Mouse (Mus musculus): ENCODE data around the gene Chil1. TPM values are rescaled to one million over a fixed set of nuclear protein-coding genes. Genes with fewer than 3 reads are reported as not detected.
A peak's percentile ranks its signal among the peaks of the same experiment; 100 is the strongest.

Chil1 gene
- total and polyA plus RNA-seq, 3 experiments = 1.7 to 6.7 (median 6.1) TPM

DNA sequence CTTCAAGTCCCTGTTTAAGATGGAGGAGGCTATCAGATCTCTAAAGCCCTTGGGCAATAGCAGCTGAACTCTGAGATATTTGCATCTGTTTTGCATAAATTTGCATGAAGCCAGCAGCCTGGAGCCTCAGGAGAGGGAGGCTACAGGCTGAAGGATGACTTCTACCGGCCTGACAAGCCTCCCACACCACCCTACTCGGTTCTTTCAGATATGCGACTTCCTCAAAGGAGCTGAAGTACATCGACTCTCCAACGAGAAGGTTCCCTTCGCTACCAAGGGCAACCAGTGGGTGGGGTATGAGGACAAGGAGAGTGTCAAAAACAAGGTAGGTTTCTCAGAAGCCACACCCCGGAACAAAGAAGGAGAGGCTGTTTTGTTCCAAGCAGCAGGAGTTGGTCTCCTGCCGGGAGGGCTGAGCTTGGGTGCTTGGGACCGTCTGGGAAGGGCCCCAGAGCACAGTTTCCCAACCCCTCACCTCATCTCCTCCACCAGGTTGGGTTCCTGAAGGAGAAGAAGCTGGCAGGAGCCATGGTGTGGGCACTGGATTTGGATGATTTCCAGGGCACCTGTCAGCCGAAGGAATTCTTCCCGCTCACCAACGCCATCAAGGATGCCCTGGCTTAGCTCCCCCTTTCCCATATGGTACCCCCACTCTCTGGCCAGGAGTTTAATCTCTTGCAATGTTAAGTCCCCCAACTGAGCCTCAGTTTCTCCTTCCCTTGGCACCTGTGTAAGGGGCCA lies 7.2 kb downstream of the Chil1 start:
- H3K27ac ChIP-seq (ENCODE audit: insufficient read depth, low read depth) = 0 out of 2 replicates have a peak overlapping the region, but pooled peaks have one; percentile 1
- H3K4me3 ChIP-seq (replicated peaks in 1 of 3; ENCODE audit: low read depth in 2 of 3, low read length in 2 of 3, poor library complexity in 1 of 3) = peak overlapping the region in 1 of 3 experiments; percentile 41
- no peak overlapping the region for H3K9ac ChIP-seq (ENCODE audit: insufficient read depth, low read depth)
- H3K36me3 ChIP-seq (replicated peaks in 1 of 2; ENCODE audit: control insufficient read depth in 1 of 2, insufficient read depth in 1 of 2, low read length in 1 of 2) = peaks cover 0 to 2% of the 10 kb centered on the region in 2 experiments
- no peaks in the 10 kb centered on the region for H3K9me3 ChIP-seq (replicated peaks; ENCODE audit: low read length)
- H3K27me3 ChIP-seq (replicated peaks) = no peaks in the 10 kb centered on the region
- peak; percentile 8; the same call in 1 of the 2 replicates for TF ChIP-seq IRF4 (IDR thresholded peaks at IDR 0.05; ENCODE audit: low read depth, low read length)
- peak; percentile 23; the same call in 1 of the 2 replicates for TF ChIP-seq MAX (IDR thresholded peaks at IDR 0.05; ENCODE audit: low read length)
- peak; percentile 36; the same call in 1 of the 2 replicates for TF ChIP-seq BHLHE40 (IDR thresholded peaks at IDR 0.05; ENCODE audit: low read depth, low read length)
- no peak for TF ChIP-seq UBTF (IDR thresholded peaks at IDR 0.05; ENCODE audit: low read depth, low read length)
- TF ChIP-seq POLR2AphosphoS2 (IDR thresholded peaks at IDR 0.05; ENCODE audit: low read depth, low read length) = no peak
- TF ChIP-seq CHD1 (IDR thresholded peaks at IDR 0.05; ENCODE audit: low read depth, low read length) = no peak
- TF ChIP-seq POLR2A (IDR thresholded peaks at IDR 0.05; ENCODE audit: low read depth, low read length) = peak; percentile 48
- peak; percentile 52; the same call in 1 of the 2 replicates for TF ChIP-seq TBP (conservative IDR thresholded peaks at IDR 0.05; ENCODE audit: low read depth, low read length)
- peak; percentile 86 for TF ChIP-seq RAD21 (IDR thresholded peaks at IDR 0.05; ENCODE audit: low read depth, low read length)
- peak; percentile 12 to 82; a peak in 2 of 4 replicates for TF ChIP-seq CTCF (conservative IDR thresholded peaks at IDR 0.05 in 1 of 2, IDR thresholded peaks at IDR 0.05 in 1 of 2; ENCODE audit: low read depth in 2 of 2, low read length in 2 of 2)
- peak; percentile 40; the same call in 1 of the 2 replicates for TF ChIP-seq MXI1 (IDR thresholded peaks at IDR 0.05; ENCODE audit: low read depth, low read length)
- no peak for TF ChIP-seq ZC3H11A (IDR thresholded peaks at IDR 0.05; ENCODE audit: low read depth, low read length)
- TF ChIP-seq GABPA (IDR thresholded peaks at IDR 0.05; ENCODE audit: insufficient replicate concordance, low read depth, low read length) = no peak
- no peak for TF ChIP-seq JUN (IDR thresholded peaks at IDR 0.05; ENCODE audit: insufficient read depth, low read depth, low read length)
- TF ChIP-seq HCFC1 (IDR thresholded peaks at IDR 0.05; ENCODE audit: low read depth, low read length) = peak; percentile 19; the same call in 1 of the 2 replicates
- peak; percentile 20; the same call in 1 of the 2 replicates for TF ChIP-seq SIN3A (IDR thresholded peaks at IDR 0.05; ENCODE audit: low read length)
- TF ChIP-seq SMC3 (IDR thresholded peaks at IDR 0.05; ENCODE audit: low read depth, low read length) = peak; percentile 81
- peak; percentile 70 for TF ChIP-seq ELF1 (IDR thresholded peaks at IDR 0.05; ENCODE audit: low read depth, low read length)
- DNase-seq (ENCODE audit: extremely low read depth) = peak; percentile 99
- dilution Hi-C loops (cut with MboI; ENCODE audit: extremely low pct_ligation_motif_present, extremely low pct_unique_long_range_greater_than_20kb, low sequenced_read_pairs) = no loop called here
- in situ Hi-C loops (cut with MboI; ENCODE audit: low pct_ligation_motif_present, low pct_unique_long_range_greater_than_20kb, low sequenced_read_pairs) = no loop called here
- H3K79me2 ChIP-seq (replicated peaks; ENCODE audit: control insufficient read depth, extremely low read depth, insufficient read depth, poor library complexity, severe bottlenecking) = no peaks in the 10 kb centered on the region
- peaks cover 29 to 79% of the 10 kb centered on the region in 2 experiments for H3K4me1 ChIP-seq (ENCODE audit: control insufficient read depth in 1 of 2, insufficient read depth in 2 of 2)
- peak overlapping the region; percentile 26; the same call in 1 of the 2 replicates for H3K4me2 ChIP-seq (ENCODE audit: insufficient read depth, low read depth, poor library complexity, severe bottlenecking)

DNA sequence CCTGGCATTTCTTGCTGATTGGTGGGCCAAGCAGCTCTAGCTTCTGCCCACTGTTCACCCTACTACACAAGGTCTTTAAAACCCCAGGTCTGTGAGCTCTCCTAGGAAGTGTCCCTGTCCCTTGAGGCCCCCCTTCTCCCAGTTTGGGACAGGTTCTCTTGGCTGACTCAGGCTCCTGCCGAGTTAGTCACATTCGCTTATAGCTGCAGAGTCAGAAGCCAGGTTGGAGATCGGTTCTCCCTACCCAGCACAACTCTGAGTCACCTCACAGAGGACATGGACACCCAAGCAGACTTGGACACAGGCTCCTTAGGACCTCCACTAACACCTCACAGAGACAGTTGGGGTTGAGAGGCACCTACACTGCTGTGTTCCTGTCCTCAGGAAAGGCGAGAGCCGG lies 9.2 kb downstream of the Chil1 start:
- dilution Hi-C loops (cut with MboI; ENCODE audit: extremely low pct_ligation_motif_present, extremely low pct_unique_long_range_greater_than_20kb, low sequenced_read_pairs) = no loop called here
- DNase-seq (ENCODE audit: extremely low read depth) = no peak
- no peak overlapping the region for H3K4me3 ChIP-seq (replicated peaks in 1 of 3; ENCODE audit: low read depth in 2 of 3, low read length in 2 of 3, poor library complexity in 1 of 3)
- no peaks in the 10 kb centered on the region for H3K27me3 ChIP-seq (replicated peaks)
- no peak overlapping the region for H3K4me2 ChIP-seq (ENCODE audit: insufficient read depth, low read depth, poor library complexity, severe bottlenecking)
- H3K9me3 ChIP-seq (replicated peaks; ENCODE audit: low read length) = no peaks in the 10 kb centered on the region
- H3K4me1 ChIP-seq (ENCODE audit: control insufficient read depth in 1 of 2, insufficient read depth in 2 of 2) = peaks cover 36 to 95% of the 10 kb centered on the region in 2 experiments
- no peak overlapping the region for H3K27ac ChIP-seq (ENCODE audit: insufficient read depth, low read depth)
- in situ Hi-C loops (cut with MboI; ENCODE audit: low pct_ligation_motif_present, low pct_unique_long_range_greater_than_20kb, low sequenced_read_pairs) = loop anchor here (5.0 to 10.0 kb wide), 2 partner anchors 39 to 104 kb away; no protein-coding TSS in a partner anchor
- peaks cover 0 to 2% of the 10 kb centered on the region in 2 experiments for H3K36me3 ChIP-seq (replicated peaks in 1 of 2; ENCODE audit: control insufficient read depth in 1 of 2, insufficient read depth in 1 of 2, low read length in 1 of 2)
- no peak overlapping the region for H3K9ac ChIP-seq (ENCODE audit: insufficient read depth, low read depth)
- no peaks in the 10 kb centered on the region for H3K79me2 ChIP-seq (replicated peaks; ENCODE audit: control insufficient read depth, extremely low read depth, insufficient read depth, poor library complexity, severe bottlenecking)
- TF ChIP-seq CHD2 (IDR thresholded peaks at IDR 0.05; ENCODE audit: low read length) (no peak), POLR2AphosphoS2 (IDR thresholded peaks at IDR 0.05; ENCODE audit: low read depth, low read length) (no peak), POLR2A (IDR thresholded peaks at IDR 0.05; ENCODE audit: low read depth, low read length) (no peak), RCOR1 (conservative IDR thresholded peaks at IDR 0.05; ENCODE audit: low read depth, low read length) (no peak), ZMIZ1 (IDR thresholded peaks at IDR 0.05; ENCODE audit: low read depth, low read length) (no peak), ELF1 (IDR thresholded peaks at IDR 0.05; ENCODE audit: low read depth, low read length) (no peak), TCF12 (IDR thresholded peaks at IDR 0.05; ENCODE audit: low read depth, low read length) (no peak), IRF4 (IDR thresholded peaks at IDR 0.05; ENCODE audit: low read depth, low read length) (no peak), SMC3 (IDR thresholded peaks at IDR 0.05; ENCODE audit: low read depth, low read length) (no peak), E2F4 (IDR thresholded peaks at IDR 0.05; ENCODE audit: insufficient replicate concordance, low read depth, low read length) (no peak), MYC (IDR thresholded peaks at IDR 0.05; ENCODE audit: low read depth, low read length) (no peak), ZC3H11A (IDR thresholded peaks at IDR 0.05; ENCODE audit: low read depth, low read length) (no peak), MAX (IDR thresholded peaks at IDR 0.05; ENCODE audit: low read length) (no peak), MAZ (IDR thresholded peaks at IDR 0.05; ENCODE audit: low read depth, low read length) (no peak), MXI1 (IDR thresholded peaks at IDR 0.05; ENCODE audit: low read depth, low read length) (no peak), UBTF (IDR thresholded peaks at IDR 0.05; ENCODE audit: low read depth, low read length) (no peak), TBP (conservative IDR thresholded peaks at IDR 0.05; ENCODE audit: low read depth, low read length) (no peak), BHLHE40 (IDR thresholded peaks at IDR 0.05; ENCODE audit: low read depth, low read length) (no peak)
